7 mouse cellular contexts compared by ENCODE assay signal in genomic region chr19:16435531-16436231, GRCm38 (mm10). TPM values are rescaled to one million over a fixed set of nuclear protein-coding genes. Genes with fewer than 3 reads are reported as not detected.
DNase-seq lines count a peak whose midpoint lies in the region; ATAC-seq and TF ChIP-seq lines count a peak whose summit lies in the region.

Gna14 (plus strand) TSS chr19:16435762.

- peak within 1 kb of the TSS; percentile 36 for H3K4me3 ChIP-seq in hindbrain, postnatal 0 days (ENCODE audit: low read length)
- H3K4me3 ChIP-seq in limb, embryonic 12.5 days (replicated peaks): peak within 1 kb of the TSS; percentile 42
- peak within 1 kb of the TSS; percentile 38 for H3K4me3 ChIP-seq in midbrain, embryonic 12.5 days

- H3K4me2 ChIP-seq in hindbrain, postnatal 0 days (ENCODE audit: low read depth, low read length): peak within 1 kb of the TSS; percentile 68
- H3K4me2 ChIP-seq in limb, embryonic 12.5 days: peak within 1 kb of the TSS; percentile 78
- H3K4me2 ChIP-seq in midbrain, embryonic 12.5 days (replicated peaks): peak within 1 kb of the TSS; percentile 60

- peaks cover 8% of the 10 kb centered on the region for H3K4me1 ChIP-seq in hindbrain, postnatal 0 days (ENCODE audit: insufficient read depth, low read length)
- peaks cover 21% of the 10 kb centered on the region for H3K4me1 ChIP-seq in limb, embryonic 12.5 days (replicated peaks)
- peaks cover 23% of the 10 kb centered on the region for H3K4me1 ChIP-seq in midbrain, embryonic 12.5 days

- no peaks in the 10 kb centered on the region for H3K9me3 ChIP-seq in hindbrain, postnatal 0 days (ENCODE audit: low read length)
- H3K9me3 ChIP-seq in limb, embryonic 12.5 days: no peaks in the 10 kb centered on the region
- H3K9me3 ChIP-seq in midbrain, embryonic 12.5 days: no peaks in the 10 kb centered on the region

- no peaks in the 10 kb centered on the region for H3K36me3 ChIP-seq in hindbrain, postnatal 0 days (ENCODE audit: insufficient read depth, low read length)
- H3K36me3 ChIP-seq in limb, embryonic 12.5 days: no peaks in the 10 kb centered on the region
- H3K36me3 ChIP-seq in midbrain, embryonic 12.5 days: no peaks in the 10 kb centered on the region

- 2% methylated on average over 27 of the region's 27 CpGs for WGBS in hindbrain, postnatal 0 days
- WGBS in limb, embryonic 12.5 days: 2% methylated on average over 27 of the region's 27 CpGs
- WGBS in midbrain, embryonic 12.5 days: 1% methylated on average over 27 of the region's 27 CpGs

- H3K27me3 ChIP-seq in hindbrain, postnatal 0 days (ENCODE audit: insufficient read depth, low read length): 0 out of 2 replicates have a peak, but pooled peaks cover 3% of the 10 kb centered on the region
- H3K27me3 ChIP-seq in limb, embryonic 12.5 days: peaks cover 50% of the 10 kb centered on the region
- peaks cover 64% of the 10 kb centered on the region for H3K27me3 ChIP-seq in midbrain, embryonic 12.5 days

- peak; percentile 73 for ATAC-seq in hindbrain, postnatal 0 days
- ATAC-seq in limb, embryonic 12.5 days (ENCODE audit: insufficient number of reproducible peaks, insufficient read depth, low FRiP score, low TSS enrichment, low read depth): peak; percentile 33; the same call in 1 of the 2 replicates
- peak; percentile 74 for ATAC-seq in midbrain, embryonic 12.5 days (ENCODE audit: low FRiP score, low read depth)

- H3K9ac ChIP-seq in hindbrain, postnatal 0 days (replicated peaks; ENCODE audit: low read length): no peak within 1 kb of the TSS
- H3K9ac ChIP-seq in limb, embryonic 12.5 days (replicated peaks): peak within 1 kb of the TSS; percentile 31; the same call in 1 of the 2 replicates
- no peak within 1 kb of the TSS for H3K9ac ChIP-seq in midbrain, embryonic 12.5 days (replicated peaks)

- no peak within 1 kb of the TSS for H3K27ac ChIP-seq in hindbrain, postnatal 0 days
- H3K27ac ChIP-seq in limb, embryonic 12.5 days: no peak within 1 kb of the TSS
- no peak within 1 kb of the TSS for H3K27ac ChIP-seq in midbrain, embryonic 12.5 days (replicated peaks)

- peak; percentile 84 for TF ChIP-seq CTCF in hindbrain, postnatal 0 days (IDR thresholded peaks at IDR 0.05; ENCODE audit: low read depth)

- peak; percentile 64 for DNase-seq in adrenal gland, adult 8-10 months
- peak; percentile 40 to 71 for DNase-seq in cerebellum, postnatal 4 days (ENCODE audit: low spot score in 2 of 2)
- DNase-seq in gastrocnemius, adult 8-10 months (ENCODE audit: low spot score in 2 of 2): peak; percentile 52 to 59
- peak; percentile 75 for DNase-seq in hindbrain, postnatal 0 days (ENCODE audit: low spot score)
- peak; percentile 17 for DNase-seq in spleen, adult 12 weeks (ENCODE audit: low spot score)

RNA-seq across cellular contexts. Expression of gene Gna14, which starts in this region (rescaled TPM):
- total RNA-seq in adrenal gland, adult 8-10 months (2022): 10 to 100 TPM; 31.3 to 67.6 (median 48.9) TPM
- total RNA-seq in gastrocnemius, adult 8-10 months (2022): 1 to 10 TPM in 3 of 4 experiments, under 1 TPM in 1; 0.97 to 2.8 (median 1.1) TPM
- 0.65 and 0.84 TPM in 2 replicates for total RNA-seq in hindbrain, postnatal 0 days (2014; rRNA removed)
- polyA plus RNA-seq in hindbrain, postnatal 0 days (2015; fragmentation: Nextera tagmentation; extraction: Ambion mirVana): 0.82 and 0.98 TPM in 2 replicates
- 0.30 and 0.45 TPM in 2 replicates for polyA plus RNA-seq in limb, embryonic 12.5 days (2016; fragmentation: Nextera tagmentation; extraction: Ambion mirVana)
- 0.51 and 0.77 TPM in 2 replicates for polyA plus RNA-seq in midbrain, embryonic 12.5 days (2016; fragmentation: Nextera tagmentation; extraction: Ambion mirVana)

Comparison
In these comparisons a context has a peak if more than half of its experiments do, and no peak if none do; other contexts are left out.
1. RNA of gene Gna14 (total RNA-seq): 31.3 to 67.6 TPM in adrenal gland, adult 8-10 months; 0.97 to 2.8 TPM in gastrocnemius, adult 8-10 months and 0.65 to 0.84 TPM in hindbrain, postnatal 0 days; every median in the first group is over 4 times any median in the second.
2. Peak in DNase-seq, ATAC-seq, H3K4me3 ChIP-seq and H3K4me2 ChIP-seq in hindbrain, postnatal 0 days; RNA of the gene not detected or under 1 TPM.
3. Peak in ATAC-seq, H3K4me3 ChIP-seq, H3K9ac ChIP-seq and H3K4me2 ChIP-seq in limb, embryonic 12.5 days; RNA of the gene not detected or under 1 TPM.
4. Peak in ATAC-seq, H3K4me3 ChIP-seq and H3K4me2 ChIP-seq in midbrain, embryonic 12.5 days; RNA of the gene not detected or under 1 TPM.
5. DNase-seq: peak in every context shown above with its lines; median percentile 75 in hindbrain, postnatal 0 days; 64 in adrenal gland, adult 8-10 months; 56 in cerebellum, postnatal 4 days; 56 in gastrocnemius, adult 8-10 months; 17 in spleen, adult 12 weeks.
6. Peak in every context shown above with its lines, with median percentiles within 50 percentile points of each other: ATAC-seq, H3K4me2 ChIP-seq and H3K4me3 ChIP-seq.